Mouse (Mus musculus): ENCODE data around the gene Xrcc3.

GRCm38 (mm10) chr12:111785174-111785573 is 28.5 kb downstream of the Xrcc3 start:
- TF ChIP-seq EP300 (optimal IDR thresholded peaks at IDR 0.05): no peak
- TF ChIP-seq CTCF (IDR thresholded peaks at IDR 0.05; ENCODE audit: low read depth): no peak
